Mouse (Mus musculus): ENCODE results near the gene Tspyl3. TPM values are rescaled to one million over a fixed set of nuclear protein-coding genes. Genes with fewer than 3 reads are reported as not detected.

Tspyl3 gene
- total and polyA plus RNA-seq, 2 experiments: 0.37 to 0.43 TPM

DNA sequence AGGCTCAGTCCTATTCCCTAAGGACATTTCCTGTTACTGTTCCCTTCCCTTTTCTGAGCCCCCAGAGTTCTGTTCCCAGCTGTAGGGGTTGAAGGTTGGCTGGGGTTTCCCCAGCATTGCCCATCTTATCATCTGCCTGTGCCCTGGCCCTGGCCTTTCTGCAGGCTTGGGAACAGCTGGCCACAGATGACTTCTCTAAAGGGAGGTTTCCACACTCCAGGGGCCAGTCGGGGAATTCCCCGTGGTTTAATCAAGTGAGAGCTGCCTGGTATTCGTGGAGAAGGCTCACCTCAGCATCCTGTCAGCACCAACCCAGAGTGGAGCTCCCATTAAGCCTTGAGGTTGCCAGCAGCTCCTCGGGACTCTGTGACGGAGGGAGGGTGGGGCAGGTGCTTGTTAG, 26.8 kb downstream of the Tspyl3 start:
- H3K27me3 ChIP-seq (ENCODE audit: control insufficient read depth, insufficient read depth, low read length): no peaks in the 10 kb centered on the region
- H3K9ac ChIP-seq (ENCODE audit: low read depth, low read length): no peak overlapping the region
- H3K36me3 ChIP-seq (ENCODE audit: control insufficient read depth, insufficient read depth, low read length): peaks cover 26% of the 10 kb centered on the region; the same call in 1 of the 2 replicates
- TF ChIP-seq CTCF (IDR thresholded peaks at IDR 0.05; ENCODE audit: low read depth, low read length) (no peak), POLR2A (IDR thresholded peaks at IDR 0.05; ENCODE audit: extremely low read depth, insufficient read depth, low read length) (no peak)
- H3K79me2 ChIP-seq (ENCODE audit: control insufficient read depth, insufficient read depth, low read length): no peaks in the 10 kb centered on the region
- no peaks in the 10 kb centered on the region for H3K4me1 ChIP-seq (ENCODE audit: control insufficient read depth, insufficient read depth, low read length)
- no peak overlapping the region for H3K4me3 ChIP-seq (ENCODE audit: insufficient read depth, low read depth, low read length)
- H3K27ac ChIP-seq (replicated peaks; ENCODE audit: insufficient read depth, low read depth, low read length): no peak overlapping the region
- DNase-seq (ENCODE audit: extremely low read depth, low read depth, low spot score): no peak
- WGBS: 57% methylated on average over 5 of the region's 5 CpGs

DNA sequence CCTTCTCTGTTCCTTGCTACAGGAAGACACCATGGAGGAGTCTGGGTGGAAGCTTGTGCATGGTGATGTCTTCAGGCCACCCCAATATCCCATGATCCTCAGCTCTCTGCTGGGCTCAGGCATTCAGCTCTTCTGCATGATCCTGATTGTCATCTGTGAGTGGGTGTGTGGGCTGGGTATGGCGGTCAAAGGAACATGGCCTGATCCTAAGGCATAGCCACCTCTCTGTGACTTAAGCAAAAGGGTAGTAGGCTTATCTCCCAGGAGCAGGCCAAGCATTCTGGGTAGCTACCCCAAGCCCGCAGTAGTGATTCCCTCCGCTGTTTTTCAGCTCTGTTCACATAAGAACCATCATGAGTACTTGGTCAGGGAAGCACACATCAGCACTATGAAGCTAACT, 31.0 kb downstream of the Tspyl3 start:
- 99% methylated on average over 3 of the region's 3 CpGs for WGBS
- H3K36me3 ChIP-seq (ENCODE audit: control insufficient read depth, insufficient read depth, low read length): peaks cover 29% of the 10 kb centered on the region; the same call in 1 of the 2 replicates
- H3K4me1 ChIP-seq (ENCODE audit: control insufficient read depth, insufficient read depth, low read length): no peaks in the 10 kb centered on the region
- no peak for TF ChIP-seq POLR2A (IDR thresholded peaks at IDR 0.05; ENCODE audit: extremely low read depth, insufficient read depth, low read length)
- TF ChIP-seq CTCF (IDR thresholded peaks at IDR 0.05; ENCODE audit: low read depth, low read length): no peak
- H3K27ac ChIP-seq (replicated peaks; ENCODE audit: insufficient read depth, low read depth, low read length): no peak overlapping the region
- no peaks in the 10 kb centered on the region for H3K79me2 ChIP-seq (ENCODE audit: control insufficient read depth, insufficient read depth, low read length)
- no peaks in the 10 kb centered on the region for H3K27me3 ChIP-seq (ENCODE audit: control insufficient read depth, insufficient read depth, low read length)
- no peak overlapping the region for H3K4me3 ChIP-seq (ENCODE audit: insufficient read depth, low read depth, low read length)
- no peak for DNase-seq (ENCODE audit: extremely low read depth, low read depth, low spot score)
- H3K9ac ChIP-seq (ENCODE audit: low read depth, low read length): no peak overlapping the region

DNA sequence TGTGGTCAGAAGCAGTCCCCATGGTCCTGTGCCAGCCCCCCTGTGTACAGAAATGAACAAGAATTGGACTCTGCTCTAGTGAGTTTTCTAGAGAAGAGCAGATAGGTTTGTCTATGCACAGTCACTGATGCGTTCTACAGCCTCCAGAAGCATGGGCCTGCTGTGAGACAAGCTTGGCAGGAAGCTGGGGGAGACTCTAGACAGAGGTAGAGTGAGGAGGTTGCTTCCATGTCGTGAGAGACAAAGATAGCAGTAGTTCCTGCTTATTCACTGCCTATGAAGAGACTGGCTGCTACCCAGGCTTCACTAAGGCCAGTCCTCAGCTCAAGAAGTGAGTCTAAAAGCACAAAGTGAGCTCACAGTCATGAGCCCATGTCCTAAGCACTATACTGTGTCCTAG, 34.0 kb downstream of the Tspyl3 start:
- no peak for TF ChIP-seq CTCF (IDR thresholded peaks at IDR 0.05; ENCODE audit: low read depth, low read length)
- H3K27ac ChIP-seq (replicated peaks; ENCODE audit: insufficient read depth, low read depth, low read length): no peak overlapping the region

DNA sequence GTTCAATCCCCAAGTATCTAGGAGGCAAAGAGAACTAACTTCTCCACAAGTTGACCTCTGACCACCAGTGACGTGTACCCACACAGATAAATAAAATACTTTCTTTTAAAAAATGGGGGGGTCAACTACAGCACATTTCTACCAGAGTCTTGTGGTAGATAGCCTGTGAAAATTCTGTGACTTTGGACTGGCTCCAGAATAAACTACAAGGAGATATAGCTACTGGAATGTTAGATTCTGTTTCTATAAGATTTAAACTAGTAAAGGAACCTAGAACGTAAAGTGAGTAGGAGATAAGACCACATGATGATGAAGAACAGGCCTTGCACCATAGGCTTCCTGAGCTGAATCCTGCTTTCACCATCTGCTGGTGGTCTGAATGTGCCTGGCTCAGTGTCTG, 37.4 kb downstream of the Tspyl3 start:
- no peak overlapping the region for H3K4me3 ChIP-seq (ENCODE audit: insufficient read depth, low read depth, low read length)
- no peaks in the 10 kb centered on the region for H3K4me1 ChIP-seq (ENCODE audit: control insufficient read depth, insufficient read depth, low read length)
- no peaks in the 10 kb centered on the region for H3K27me3 ChIP-seq (ENCODE audit: control insufficient read depth, insufficient read depth, low read length)
- no peak overlapping the region for H3K9ac ChIP-seq (ENCODE audit: low read depth, low read length)
- no peak for TF ChIP-seq POLR2A (IDR thresholded peaks at IDR 0.05; ENCODE audit: extremely low read depth, insufficient read depth, low read length)
- no peak for TF ChIP-seq CTCF (IDR thresholded peaks at IDR 0.05; ENCODE audit: low read depth, low read length)
- no peak overlapping the region for H3K27ac ChIP-seq (replicated peaks; ENCODE audit: insufficient read depth, low read depth, low read length)
- peaks cover 58% of the 10 kb centered on the region for H3K36me3 ChIP-seq (ENCODE audit: control insufficient read depth, insufficient read depth, low read length)
- DNase-seq (ENCODE audit: extremely low read depth, low read depth, low spot score): no peak
- no peaks in the 10 kb centered on the region for H3K79me2 ChIP-seq (ENCODE audit: control insufficient read depth, insufficient read depth, low read length)
- WGBS: 86% methylated on average over 2 of the region's 2 CpGs

More for the DNA sequence above, 34.0 kb downstream of the Tspyl3 start:
- Histone ChIP-seq H3K36me3 (ENCODE audit: control insufficient read depth, insufficient read depth, low read length) (peaks cover 38% of the 10 kb centered on the region), H3K9ac (ENCODE audit: low read depth, low read length) (no peak overlapping the region), H3K4me3 (ENCODE audit: insufficient read depth, low read depth, low read length) (no peak overlapping the region), H3K79me2 (ENCODE audit: control insufficient read depth, insufficient read depth, low read length) (no peaks in the 10 kb centered on the region), H3K27me3 (ENCODE audit: control insufficient read depth, insufficient read depth, low read length) (no peaks in the 10 kb centered on the region), H3K4me1 (ENCODE audit: control insufficient read depth, insufficient read depth, low read length) (no peaks in the 10 kb centered on the region)
- DNase-seq (ENCODE audit: extremely low read depth, low read depth, low spot score): no peak
- 66% methylated on average over 2 of the region's 2 CpGs for WGBS

DNA sequence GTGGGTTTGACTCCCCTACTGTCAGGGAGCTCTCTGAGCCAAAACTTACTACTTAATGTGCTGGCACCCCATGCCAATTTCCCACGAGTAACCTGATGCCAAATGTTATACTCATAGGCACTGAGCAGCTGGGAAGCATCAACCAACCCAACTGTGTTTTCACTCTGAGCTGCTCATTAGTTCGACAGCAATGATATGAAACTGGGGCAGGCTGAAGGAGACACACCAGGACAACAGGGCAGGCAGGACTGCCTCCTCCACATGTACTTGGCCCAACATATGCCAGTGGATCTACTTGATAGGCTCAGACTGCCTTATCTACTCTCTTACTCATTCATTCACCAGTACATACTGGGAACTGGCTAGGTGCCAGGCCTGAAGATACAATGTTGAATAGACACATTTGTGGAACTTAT, 39.1 kb downstream of the Tspyl3 start:
- H3K79me2 ChIP-seq (ENCODE audit: control insufficient read depth, insufficient read depth, low read length): no peaks in the 10 kb centered on the region
- no peak overlapping the region for H3K27ac ChIP-seq (replicated peaks; ENCODE audit: insufficient read depth, low read depth, low read length)
- WGBS: 77% methylated on average over 2 of the region's 2 CpGs
- TF ChIP-seq POLR2A (IDR thresholded peaks at IDR 0.05; ENCODE audit: extremely low read depth, insufficient read depth, low read length): no peak
- no peak for TF ChIP-seq CTCF (IDR thresholded peaks at IDR 0.05; ENCODE audit: low read depth, low read length)
- no peak for DNase-seq (ENCODE audit: extremely low read depth, low read depth, low spot score)
- H3K4me3 ChIP-seq (ENCODE audit: insufficient read depth, low read depth, low read length): no peak overlapping the region
- peaks cover 61% of the 10 kb centered on the region for H3K36me3 ChIP-seq (ENCODE audit: control insufficient read depth, insufficient read depth, low read length)
- H3K9ac ChIP-seq (ENCODE audit: low read depth, low read length): no peak overlapping the region
- no peaks in the 10 kb centered on the region for H3K27me3 ChIP-seq (ENCODE audit: control insufficient read depth, insufficient read depth, low read length)
- H3K4me1 ChIP-seq (ENCODE audit: control insufficient read depth, insufficient read depth, low read length): no peaks in the 10 kb centered on the region

DNA sequence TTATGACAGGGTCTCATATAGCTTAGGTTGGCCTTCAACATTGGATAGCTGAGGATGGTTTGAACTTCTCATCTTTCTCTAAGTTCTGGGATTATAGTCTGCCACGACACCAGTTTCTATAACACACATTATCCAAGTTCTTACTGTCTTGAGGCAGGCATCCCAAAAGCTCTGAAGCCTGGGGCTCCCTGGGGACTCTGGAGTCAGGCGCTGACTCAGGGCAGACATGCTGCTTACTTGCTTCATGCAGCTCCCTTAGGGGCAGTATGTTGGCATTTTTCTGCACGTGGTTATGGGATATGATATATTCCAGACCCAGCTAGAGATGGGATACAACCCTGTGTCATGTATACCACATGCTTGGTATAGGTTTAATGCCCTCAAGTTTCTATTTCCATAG, 45.3 kb downstream of the Tspyl3 start:
- Histone ChIP-seq H3K4me1 (ENCODE audit: control insufficient read depth, insufficient read depth, low read length) (peaks cover 22% of the 10 kb centered on the region), H3K79me2 (ENCODE audit: control insufficient read depth, insufficient read depth, low read length) (no peaks in the 10 kb centered on the region; the same call in 1 of the 2 replicates), H3K4me3 (ENCODE audit: insufficient read depth, low read depth, low read length) (no peak overlapping the region), H3K27ac (replicated peaks; ENCODE audit: insufficient read depth, low read depth, low read length) (no peak overlapping the region), H3K36me3 (ENCODE audit: control insufficient read depth, insufficient read depth, low read length) (peaks cover 30% of the 10 kb centered on the region), H3K9ac (ENCODE audit: low read depth, low read length) (no peak overlapping the region), H3K27me3 (ENCODE audit: control insufficient read depth, insufficient read depth, low read length) (no peaks in the 10 kb centered on the region)
- 93% methylated on average over 3 of the region's 3 CpGs for WGBS
- no peak for DNase-seq (ENCODE audit: extremely low read depth, low read depth, low spot score)
- no peak for TF ChIP-seq CTCF (IDR thresholded peaks at IDR 0.05; ENCODE audit: low read depth, low read length)
- TF ChIP-seq POLR2A (IDR thresholded peaks at IDR 0.05; ENCODE audit: extremely low read depth, insufficient read depth, low read length): no peak
